Mouse (Mus musculus) urinary bladder, adult 18-20 months (tissue): ENCODE results near the gene Flt3.

ENCODE experiments used
- DNase-seq, 2 experiments: peaks; one replicate each; pipeline ENCODE4 v3.0.0; 2022; ENCODE audit warnings: low spot score in 2 of 2, mixed read lengths in 2 of 2

The Flt3 gene

GRCm38 (mm10) chr5:147309786-147310185, 90.5 kb downstream of the Flt3 start:
- no peak for DNase-seq

- DNase-seq: no peak
Observed at GRCm38 (mm10) chr5:147308451-147308850, 91.8 kb downstream of the Flt3 start.

- no peak for DNase-seq
Observed at GRCm38 (mm10) chr5:147307398-147307785, 92.9 kb downstream of the Flt3 start.

GRCm38 (mm10) chr5:147306638-147307397, 93.5 kb downstream of the Flt3 start, which contains the start of gene Cdx2:
TSS of gene Cdx2 (minus strand) at chr5:147307270.
- DNase-seq: no peak

GRCm38 (mm10) chr5:147305856-147306637, 94.2 kb downstream of the Flt3 start:
- DNase-seq: no peak

GRCm38 (mm10) chr5:147305166-147305565, 95.1 kb downstream of the Flt3 start:
- no peak for DNase-seq

GRCm38 (mm10) chr5:147304276-147305155, 95.8 kb downstream of the Flt3 start:
- DNase-seq: no peak

GRCm38 (mm10) chr5:147302746-147303400, 97.4 kb downstream of the Flt3 start:
- no peak for DNase-seq

GRCm38 (mm10) chr5:147302141-147302540, 98.1 kb downstream of the Flt3 start:
- no peak for DNase-seq

- no peak for DNase-seq
Observed at GRCm38 (mm10) chr5:147301781-147302070, 98.6 kb downstream of the Flt3 start.

GRCm38 (mm10) chr5:147300917-147301780, 99.1 kb downstream of the Flt3 start:
- DNase-seq: no peak

- no peak for DNase-seq
Observed at GRCm38 (mm10) chr5:147300001-147300363, 100.3 kb downstream of the Flt3 start.

GRCm38 (mm10) chr5:147299255-147300000, 100.9 kb downstream of the Flt3 start:
- DNase-seq: peak in 1 of 2 experiments; percentile 41

GRCm38 (mm10) chr5:147297249-147297648, 103.0 kb downstream of the Flt3 start:
- DNase-seq: no peak

GRCm38 (mm10) chr5:147294121-147294520, 106.2 kb downstream of the Flt3 start:
- no peak for DNase-seq

- DNase-seq: no peak
Observed at GRCm38 (mm10) chr5:147293127-147293910, 107.0 kb downstream of the Flt3 start.

GRCm38 (mm10) chr5:147292506-147293120, 107.7 kb downstream of the Flt3 start:
- DNase-seq: no peak

GRCm38 (mm10) chr5:147291764-147292505, 108.4 kb downstream of the Flt3 start:
- DNase-seq: no peak
